Mouse (Mus musculus): ENCODE measurements around the gene Cog4. TPM values are rescaled to one million over a fixed set of nuclear protein-coding genes. Genes with fewer than 3 reads are reported as not detected.

The Cog4 gene
- polyA plus RNA-seq, 1 experiment = 56.5 TPM

DNA sequence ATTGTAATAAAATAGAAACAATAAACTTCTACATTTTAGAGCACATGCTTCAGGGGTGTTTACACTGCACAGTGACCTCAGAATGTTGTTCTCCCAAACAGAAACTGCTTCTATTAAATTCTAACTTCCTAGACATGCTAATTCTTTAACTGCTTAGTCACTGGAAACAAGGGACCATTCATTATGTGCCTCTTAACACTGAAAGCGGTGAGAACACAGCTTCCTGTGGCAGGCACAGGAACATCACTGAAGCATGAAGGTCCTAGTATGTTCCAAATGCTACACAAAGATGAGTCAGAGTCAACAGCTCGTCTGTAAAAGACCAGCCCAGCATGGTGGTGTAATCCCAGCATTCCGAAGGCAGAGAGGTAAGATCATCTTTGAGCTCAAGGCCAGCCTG, 31.1 kb upstream of the Cog4 start:
- no peak overlapping the region for H3K27ac ChIP-seq (ENCODE audit: insufficient read depth, low read length)
- no peak for TF ChIP-seq CTCF (IDR thresholded peaks at IDR 0.05; ENCODE audit: borderline replicate concordance, insufficient read depth, low read depth, low read length)
- TF ChIP-seq POLR2A (IDR thresholded peaks at IDR 0.05; ENCODE audit: borderline replicate concordance, insufficient read depth, low read length) = no peak
- 57% methylated on average over 3 of the region's 3 CpGs for WGBS
- H3K4me1 ChIP-seq (ENCODE audit: control insufficient read depth, insufficient read depth, low read length) = no peaks in the 10 kb centered on the region
- no peaks in the 10 kb centered on the region for H3K27me3 ChIP-seq (ENCODE audit: control insufficient read depth, insufficient read depth, low read length)
- H3K4me3 ChIP-seq (replicated peaks; ENCODE audit: insufficient read depth, low read depth, low read length) = no peak overlapping the region
- no peak for DNase-seq

DNA sequence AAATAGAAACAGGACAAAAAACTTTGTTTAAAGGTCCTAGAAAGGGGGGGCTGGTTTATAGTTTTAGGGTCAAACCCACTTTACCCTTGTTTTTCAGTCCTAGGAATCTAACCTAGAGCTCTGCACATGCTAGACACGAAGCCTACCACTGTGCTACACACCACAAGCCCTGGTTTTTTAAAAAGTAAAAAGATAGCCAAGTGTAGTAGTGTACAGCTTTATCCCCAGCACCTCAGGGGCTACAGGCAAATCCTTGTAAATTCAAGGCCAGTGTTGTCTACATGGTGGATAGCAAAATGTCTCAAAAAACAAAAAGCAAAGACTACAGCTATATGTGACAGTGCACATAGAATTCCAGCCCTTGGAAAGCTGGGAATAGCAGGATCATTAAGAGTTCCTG, 29.4 kb upstream of the Cog4 start:
- Histone ChIP-seq H3K4me1 (ENCODE audit: control insufficient read depth, insufficient read depth, low read length) (no peaks in the 10 kb centered on the region), H3K27me3 (ENCODE audit: control insufficient read depth, insufficient read depth, low read length) (no peaks in the 10 kb centered on the region), H3K27ac (ENCODE audit: insufficient read depth, low read length) (no peak overlapping the region), H3K4me3 (replicated peaks; ENCODE audit: insufficient read depth, low read depth, low read length) (no peak overlapping the region)
- WGBS = 89% methylated on average over 1 of the region's 1 CpGs
- TF ChIP-seq CTCF (IDR thresholded peaks at IDR 0.05; ENCODE audit: borderline replicate concordance, insufficient read depth, low read depth, low read length) (no peak), POLR2A (IDR thresholded peaks at IDR 0.05; ENCODE audit: borderline replicate concordance, insufficient read depth, low read length) (no peak)
- no peak for DNase-seq

DNA sequence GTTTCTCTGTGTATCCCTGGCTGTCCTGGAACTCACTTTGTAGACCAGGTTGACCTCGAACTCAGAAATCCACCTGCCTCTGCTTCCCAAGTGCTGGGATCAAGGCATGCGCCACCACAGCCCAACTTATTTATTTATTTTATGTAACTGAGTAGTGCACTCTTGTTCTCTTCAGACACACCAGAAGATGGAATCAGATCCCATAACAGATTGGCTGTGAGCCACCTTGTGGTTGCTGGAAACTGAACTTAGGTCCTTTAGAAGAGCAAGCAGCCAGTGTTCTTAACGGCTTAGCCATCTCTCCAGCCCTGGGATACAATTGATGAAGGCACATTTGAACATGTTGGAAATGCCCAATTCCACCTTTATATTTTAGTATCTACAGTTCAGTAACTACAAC, 27.8 kb upstream of the Cog4 start:
- TF ChIP-seq CTCF (IDR thresholded peaks at IDR 0.05; ENCODE audit: borderline replicate concordance, insufficient read depth, low read depth, low read length) (no peak), POLR2A (IDR thresholded peaks at IDR 0.05; ENCODE audit: borderline replicate concordance, insufficient read depth, low read length) (no peak)
- H3K27ac ChIP-seq (ENCODE audit: insufficient read depth, low read length) = no peak overlapping the region
- H3K4me1 ChIP-seq (ENCODE audit: control insufficient read depth, insufficient read depth, low read length) = no peaks in the 10 kb centered on the region
- WGBS = 81% methylated on average over 3 of the region's 3 CpGs
- H3K27me3 ChIP-seq (ENCODE audit: control insufficient read depth, insufficient read depth, low read length) = no peaks in the 10 kb centered on the region
- no peak overlapping the region for H3K4me3 ChIP-seq (replicated peaks; ENCODE audit: insufficient read depth, low read depth, low read length)
- no peak for DNase-seq

DNA sequence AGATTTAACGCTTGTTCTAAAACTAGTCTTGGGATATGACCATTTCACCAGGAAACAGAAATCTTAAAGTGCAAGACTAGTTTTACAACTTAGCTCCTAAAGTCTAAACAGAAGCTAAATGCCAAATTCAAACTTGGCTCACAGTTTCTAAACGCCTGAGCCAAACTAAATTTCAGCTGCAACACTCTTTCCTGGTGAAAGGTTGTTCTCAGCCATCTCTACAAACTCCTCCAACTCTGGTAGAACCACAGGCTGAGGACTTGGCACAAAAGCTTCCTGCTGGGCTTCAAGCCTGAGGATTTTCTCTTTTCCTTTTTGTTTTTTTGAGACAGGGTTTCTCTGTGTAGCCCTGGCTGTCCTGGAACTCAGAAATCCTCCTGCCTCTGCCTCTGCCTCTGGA, 26.1 kb upstream of the Cog4 start:
- no peaks in the 10 kb centered on the region for H3K4me1 ChIP-seq (ENCODE audit: control insufficient read depth, insufficient read depth, low read length)
- H3K4me3 ChIP-seq (replicated peaks; ENCODE audit: insufficient read depth, low read depth, low read length) = no peak overlapping the region
- WGBS = 90% methylated on average over 2 of the region's 2 CpGs
- H3K27ac ChIP-seq (ENCODE audit: insufficient read depth, low read length) = no peak overlapping the region
- H3K27me3 ChIP-seq (ENCODE audit: control insufficient read depth, insufficient read depth, low read length) = no peaks in the 10 kb centered on the region
- no peak for TF ChIP-seq CTCF (IDR thresholded peaks at IDR 0.05; ENCODE audit: borderline replicate concordance, insufficient read depth, low read depth, low read length)
- no peak for TF ChIP-seq POLR2A (IDR thresholded peaks at IDR 0.05; ENCODE audit: borderline replicate concordance, insufficient read depth, low read length)
- DNase-seq = no peak

DNA sequence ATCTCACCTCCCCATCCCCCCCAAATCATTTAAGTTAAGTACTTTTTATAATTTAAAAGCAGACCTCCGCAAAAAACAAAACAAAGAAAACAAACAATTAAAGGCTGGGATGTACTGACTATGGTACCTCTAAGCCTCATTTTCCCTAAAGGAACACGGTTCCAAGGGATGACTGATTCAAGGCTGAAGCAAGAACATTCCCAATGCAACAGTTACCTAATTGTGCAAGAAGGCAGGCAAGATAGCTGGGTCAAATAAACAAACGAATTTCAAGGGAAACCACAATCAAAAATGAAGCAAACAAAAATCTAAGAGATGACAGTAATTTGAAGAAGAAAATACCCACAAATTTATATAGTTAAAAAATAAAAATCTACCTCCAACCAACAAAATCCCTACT, 24.4 kb upstream of the Cog4 start:
- Histone ChIP-seq H3K4me1 (ENCODE audit: control insufficient read depth, insufficient read depth, low read length) (no peaks in the 10 kb centered on the region), H3K4me3 (replicated peaks; ENCODE audit: insufficient read depth, low read depth, low read length) (no peak overlapping the region), H3K27me3 (ENCODE audit: control insufficient read depth, insufficient read depth, low read length) (no peaks in the 10 kb centered on the region), H3K27ac (ENCODE audit: insufficient read depth, low read length) (no peak overlapping the region)
- WGBS = 82% methylated on average over 3 of the region's 3 CpGs
- DNase-seq = no peak
- TF ChIP-seq CTCF (IDR thresholded peaks at IDR 0.05; ENCODE audit: borderline replicate concordance, insufficient read depth, low read depth, low read length) (no peak), POLR2A (IDR thresholded peaks at IDR 0.05; ENCODE audit: borderline replicate concordance, insufficient read depth, low read length) (no peak)

DNA sequence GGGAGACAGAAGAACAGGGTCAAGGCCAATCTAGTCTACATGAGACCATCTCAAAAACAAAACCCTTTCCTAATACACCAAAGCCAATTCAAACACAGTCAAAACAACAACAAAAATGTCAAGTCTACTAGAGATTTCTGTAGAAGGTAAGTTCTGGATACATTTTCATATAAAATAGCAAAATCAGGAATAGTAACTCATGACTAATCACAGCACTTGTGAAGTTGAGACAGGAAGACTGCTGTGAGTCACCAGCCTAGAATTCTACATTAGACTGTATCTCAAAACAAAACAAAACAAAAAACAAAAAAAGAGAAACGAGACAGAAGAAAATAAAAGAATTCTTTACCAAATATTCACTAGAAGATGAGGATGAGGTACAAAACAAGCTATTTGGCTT, 21.5 kb upstream of the Cog4 start:
- WGBS = 92% methylated on average over 1 of the region's 1 CpGs
- no peaks in the 10 kb centered on the region for H3K4me1 ChIP-seq (ENCODE audit: control insufficient read depth, insufficient read depth, low read length)
- TF ChIP-seq POLR2A (IDR thresholded peaks at IDR 0.05; ENCODE audit: borderline replicate concordance, insufficient read depth, low read length) = no peak
- no peak for TF ChIP-seq CTCF (IDR thresholded peaks at IDR 0.05; ENCODE audit: borderline replicate concordance, insufficient read depth, low read depth, low read length)
- no peak overlapping the region for H3K4me3 ChIP-seq (replicated peaks; ENCODE audit: insufficient read depth, low read depth, low read length)
- no peak for DNase-seq
- no peak overlapping the region for H3K27ac ChIP-seq (ENCODE audit: insufficient read depth, low read length)
- no peaks in the 10 kb centered on the region for H3K27me3 ChIP-seq (ENCODE audit: control insufficient read depth, insufficient read depth, low read length)

DNA sequence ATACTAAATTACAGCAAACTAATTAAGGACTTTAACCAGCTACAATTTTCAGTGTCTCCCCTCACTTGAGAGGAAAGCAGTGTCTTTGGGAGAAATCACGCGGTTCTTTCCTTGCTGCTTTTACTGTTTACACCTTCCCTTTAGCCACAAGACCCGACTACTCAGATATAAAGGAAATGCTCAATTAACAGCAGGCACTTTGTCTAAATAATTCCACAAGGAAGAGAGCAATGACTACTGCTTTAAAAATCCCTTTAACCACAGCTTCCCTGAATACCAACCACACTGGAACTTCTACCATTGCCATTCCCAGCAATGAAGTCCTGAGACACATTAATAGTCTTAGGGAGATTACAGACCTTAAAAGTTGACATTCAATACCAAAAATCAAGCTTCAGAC, 17.9 kb upstream of the Cog4 start:
- TF ChIP-seq CTCF (IDR thresholded peaks at IDR 0.05; ENCODE audit: borderline replicate concordance, insufficient read depth, low read depth, low read length) (no peak), POLR2A (IDR thresholded peaks at IDR 0.05; ENCODE audit: borderline replicate concordance, insufficient read depth, low read length) (no peak)
- H3K27me3 ChIP-seq (ENCODE audit: control insufficient read depth, insufficient read depth, low read length) = no peaks in the 10 kb centered on the region
- H3K27ac ChIP-seq (ENCODE audit: insufficient read depth, low read length) = no peak overlapping the region
- no peak overlapping the region for H3K4me3 ChIP-seq (replicated peaks; ENCODE audit: insufficient read depth, low read depth, low read length)
- H3K4me1 ChIP-seq (ENCODE audit: control insufficient read depth, insufficient read depth, low read length) = no peaks in the 10 kb centered on the region
- DNase-seq = no peak
- WGBS = 91% methylated on average over 3 of the region's 3 CpGs

DNA sequence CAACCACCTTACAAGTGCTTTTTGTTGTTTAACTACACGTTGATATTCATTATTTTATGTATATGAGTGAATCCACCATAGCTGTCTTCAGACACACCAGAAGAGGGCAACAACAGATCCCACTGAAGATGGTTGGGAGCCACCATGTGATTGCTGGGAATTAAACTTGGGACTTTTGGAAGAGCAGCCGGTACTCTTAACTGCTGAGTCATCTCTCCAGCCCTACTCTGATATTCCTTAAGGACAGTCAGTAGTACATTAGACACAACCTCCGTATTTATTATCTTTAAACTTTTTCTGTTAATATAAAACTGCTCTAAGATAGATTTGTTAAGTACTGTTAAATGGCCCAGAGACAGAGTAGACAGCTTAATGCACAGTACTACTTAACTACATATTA, 14.4 kb upstream of the Cog4 start:
- 78% methylated on average over 3 of the region's 3 CpGs for WGBS
- Histone ChIP-seq H3K4me1 (ENCODE audit: control insufficient read depth, insufficient read depth, low read length) (no peaks in the 10 kb centered on the region), H3K27me3 (ENCODE audit: control insufficient read depth, insufficient read depth, low read length) (no peaks in the 10 kb centered on the region), H3K27ac (ENCODE audit: insufficient read depth, low read length) (no peak overlapping the region), H3K4me3 (replicated peaks; ENCODE audit: insufficient read depth, low read depth, low read length) (no peak overlapping the region)
- no peak for DNase-seq
- no peak for TF ChIP-seq POLR2A (IDR thresholded peaks at IDR 0.05; ENCODE audit: borderline replicate concordance, insufficient read depth, low read length)
- no peak for TF ChIP-seq CTCF (IDR thresholded peaks at IDR 0.05; ENCODE audit: borderline replicate concordance, insufficient read depth, low read depth, low read length)
